Mouse (Mus musculus) c-Kit-positive CD71-positive TER-119-positive erythroid progenitor cells, embryonic 14.5 days (primary cell): ENCODE results near the gene Ppm1a.
A peak's percentile ranks its signal among the peaks of the same experiment; 100 is the strongest.

Source experiments
- DNase-seq: peaks from one replicate; pipeline ENCODE4 v3.0.0-alpha.2; 2013; ENCODE audit warnings: low spot score

Ppm1a gene

DNA sequence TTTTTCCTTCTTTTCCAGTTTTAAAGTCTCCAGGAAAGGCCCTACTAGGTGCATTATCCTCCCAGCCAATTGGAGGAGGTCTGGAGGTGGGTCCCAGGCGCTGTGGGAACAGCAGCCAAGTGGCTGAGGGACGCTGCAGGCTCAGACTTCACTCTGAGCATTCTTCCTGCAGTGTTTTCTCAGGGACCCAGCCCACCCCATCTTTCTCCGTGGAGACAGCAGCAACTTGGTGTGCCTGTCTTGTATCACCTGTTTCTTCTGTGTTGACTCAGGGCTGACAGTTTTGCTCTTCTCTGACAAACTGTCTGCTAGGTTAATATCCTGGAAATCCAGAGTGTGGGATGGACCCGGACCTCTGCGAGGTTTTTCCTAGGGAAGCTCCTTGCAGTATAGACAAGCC is 68.4 kb downstream of the Ppm1a start:
- no peak for DNase-seq

DNA sequence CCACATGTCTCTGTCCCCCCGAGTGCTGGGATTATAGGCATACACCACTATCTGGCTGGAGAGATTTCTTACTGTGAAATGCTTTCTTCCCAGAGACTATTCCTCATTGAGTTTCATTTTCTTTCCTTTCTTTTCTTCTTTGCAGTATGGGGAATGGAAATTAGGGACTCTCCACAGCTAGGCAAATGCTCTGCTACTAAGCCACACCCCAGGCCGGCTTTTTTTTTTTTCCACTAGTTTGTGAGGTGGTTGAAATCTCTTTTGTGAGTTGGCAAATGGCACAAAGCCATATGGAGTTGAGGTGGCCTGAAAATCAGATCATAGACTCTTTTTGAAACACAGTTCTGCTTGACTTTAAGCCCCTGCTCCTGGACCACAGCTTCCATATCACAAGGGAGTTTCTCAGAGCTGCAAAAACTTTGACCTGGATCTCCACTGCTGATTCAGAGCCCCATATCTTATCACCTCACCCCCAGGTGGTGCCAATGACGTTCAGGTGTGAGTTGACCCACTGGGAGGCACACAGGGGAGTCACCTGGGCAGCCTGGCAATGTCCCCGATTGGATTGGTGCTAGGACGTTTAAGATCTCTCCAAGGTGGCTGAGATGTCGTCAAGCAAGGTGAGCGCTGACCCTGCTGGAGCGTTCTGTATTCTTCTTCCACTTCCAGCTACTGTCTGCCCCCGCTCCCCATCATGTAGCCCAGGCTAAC is 71.7 kb downstream of the Ppm1a start:
- DNase-seq: no peak

DNA sequence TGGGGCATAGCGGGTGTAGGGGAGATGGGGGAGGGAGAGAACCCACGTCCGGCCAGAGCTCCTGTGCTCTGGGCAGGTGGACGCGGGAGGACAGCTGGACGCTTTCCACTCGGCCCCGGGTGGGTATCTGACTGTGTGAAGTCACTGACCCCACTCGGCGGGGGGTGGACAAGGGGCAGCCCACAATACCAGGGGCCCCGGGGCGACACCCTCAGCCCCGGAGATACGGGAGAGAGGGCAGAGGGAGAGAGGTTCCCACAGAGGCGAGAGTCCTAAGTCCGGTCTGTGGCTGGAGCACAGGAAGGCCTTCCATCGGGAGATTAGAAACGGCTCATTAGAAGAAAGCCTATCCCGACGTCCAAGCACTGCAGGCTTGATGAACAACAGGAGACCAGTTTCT is 72.5 kb downstream of the Ppm1a start:
- DNase-seq: no peak

DNA sequence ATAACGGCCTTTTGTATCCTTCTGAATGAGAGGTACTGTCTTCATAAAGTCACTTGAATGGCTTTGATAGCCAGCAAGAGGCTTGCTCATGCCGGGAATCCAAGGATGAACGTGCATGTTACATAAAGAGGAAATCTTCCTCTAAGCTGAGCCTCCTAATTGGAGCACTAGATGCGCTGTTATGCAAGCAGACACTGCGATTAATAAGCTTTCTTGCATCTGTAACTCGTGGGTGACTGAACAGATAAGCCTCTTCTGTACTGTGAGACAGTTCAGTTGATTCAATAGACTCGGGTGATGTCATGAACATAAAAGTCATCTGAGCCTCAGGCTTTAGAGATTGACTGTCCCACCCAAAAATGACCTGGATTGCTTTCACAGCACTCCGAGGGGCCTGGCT is 73.1 kb downstream of the Ppm1a start:
- DNase-seq: no peak

DNA sequence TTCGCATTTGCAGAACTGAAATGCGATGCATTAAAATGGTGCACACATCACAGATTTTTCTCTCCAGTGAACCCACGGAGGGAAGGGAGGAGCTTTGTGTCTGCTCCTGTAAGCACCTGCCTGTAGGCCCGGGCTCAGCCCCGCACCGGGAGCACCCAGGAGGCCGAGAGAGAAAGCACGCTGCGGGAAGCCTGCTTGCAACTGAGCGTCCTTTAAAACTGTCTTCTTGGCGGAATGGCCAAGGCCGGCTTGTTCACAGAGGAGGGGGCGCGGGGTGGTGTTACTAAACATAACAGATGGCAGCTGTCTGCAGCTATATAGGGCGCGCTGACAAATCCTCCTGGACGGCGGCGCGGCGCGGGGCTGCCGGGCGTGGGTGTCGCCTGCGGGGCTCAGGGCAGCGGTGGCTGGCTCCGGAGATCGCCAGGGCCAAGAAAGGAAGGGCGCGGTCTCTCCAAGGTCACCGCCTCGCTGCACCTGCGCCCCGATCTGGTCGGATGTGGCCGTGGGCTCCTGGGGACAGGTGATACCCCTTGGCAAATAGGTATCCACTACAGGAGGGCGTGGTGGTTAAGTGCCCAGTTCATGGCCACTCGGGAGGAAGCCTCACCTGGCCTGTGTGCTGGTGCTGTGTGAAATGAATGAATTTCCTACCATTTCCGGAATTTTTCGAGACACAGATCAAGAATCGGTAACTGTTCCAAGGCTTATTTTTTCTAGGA is 74.6 kb downstream of the Ppm1a start:
- DNase-seq: no peak

DNA sequence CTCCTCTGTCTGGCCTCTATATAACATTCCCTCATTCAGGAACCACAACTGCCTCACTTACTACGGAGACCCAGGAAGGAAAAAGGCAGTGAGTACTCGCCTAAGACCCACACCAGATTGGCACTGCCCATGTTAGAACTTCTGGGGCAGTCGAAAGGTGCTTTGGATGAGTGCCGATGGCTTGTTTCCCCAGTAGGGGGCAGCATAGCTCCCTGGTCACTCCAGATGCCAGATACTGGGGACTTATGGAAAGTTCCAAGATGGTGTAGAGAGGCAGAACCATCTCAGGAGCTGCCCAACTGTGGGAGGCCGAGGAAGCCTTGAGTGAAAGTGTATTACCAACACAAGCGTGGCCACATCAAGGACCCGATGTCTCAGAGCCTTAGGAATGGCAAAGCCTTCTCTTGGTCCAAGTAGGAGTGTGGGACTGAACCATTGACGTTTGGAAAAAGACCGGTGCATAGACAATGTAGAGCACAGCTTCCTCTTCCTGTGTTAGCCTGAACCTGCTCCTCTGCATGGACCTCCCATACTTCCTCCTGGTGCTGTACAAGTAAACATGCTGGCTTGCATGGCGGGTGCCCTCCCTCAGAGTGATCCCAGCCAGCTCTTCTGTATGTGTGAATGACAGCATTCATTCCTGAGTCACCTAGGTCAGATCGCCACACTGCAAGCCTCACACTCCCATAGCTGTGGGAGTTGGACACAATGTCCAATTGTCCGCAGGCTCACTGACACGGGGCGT is 77.7 kb downstream of the Ppm1a start:
- no peak for DNase-seq

DNA sequence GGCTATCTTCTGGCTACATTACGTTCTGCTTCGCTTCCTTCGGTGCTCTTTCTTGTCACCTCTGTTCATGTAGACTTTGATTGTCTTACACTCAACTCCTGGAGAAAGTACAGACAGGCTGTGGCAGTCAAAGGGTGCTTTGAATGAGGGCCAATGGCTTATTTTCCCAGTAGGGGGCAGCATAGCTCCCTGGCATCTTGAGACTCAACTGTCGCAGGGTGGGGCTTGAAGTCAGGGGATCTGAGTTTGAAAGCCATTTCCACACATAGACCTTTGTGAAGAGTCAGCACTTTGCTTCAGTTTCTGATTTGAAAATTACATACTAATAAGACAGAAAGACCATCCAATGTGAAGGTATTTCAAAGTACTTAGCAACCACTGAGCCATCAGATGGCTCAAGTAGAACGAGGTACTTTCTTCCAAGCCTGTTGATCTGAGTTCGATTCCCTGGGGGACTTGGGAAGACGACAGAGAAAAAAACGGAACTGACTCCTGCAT is 78.3 kb downstream of the Ppm1a start:
- no peak for DNase-seq

DNA sequence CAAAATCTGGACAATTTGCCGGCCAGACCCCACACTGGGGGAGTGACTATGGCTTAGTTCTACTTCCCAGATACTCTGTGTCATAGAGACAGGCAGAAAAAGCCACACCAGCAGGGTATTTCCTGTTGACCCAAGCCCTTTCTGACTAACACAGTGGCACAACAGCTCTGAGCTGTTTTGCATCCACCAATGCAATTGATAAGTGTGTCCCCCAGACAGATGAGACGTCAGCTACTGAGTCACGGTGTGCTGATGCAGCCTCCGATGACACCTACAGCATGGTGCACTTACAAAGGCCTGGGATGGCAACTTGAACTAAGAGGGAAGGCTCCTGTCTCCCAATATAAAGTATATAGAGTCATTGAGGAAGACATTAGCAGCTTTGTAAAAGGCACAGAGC is 80.0 kb downstream of the Ppm1a start:
- no peak for DNase-seq

DNA sequence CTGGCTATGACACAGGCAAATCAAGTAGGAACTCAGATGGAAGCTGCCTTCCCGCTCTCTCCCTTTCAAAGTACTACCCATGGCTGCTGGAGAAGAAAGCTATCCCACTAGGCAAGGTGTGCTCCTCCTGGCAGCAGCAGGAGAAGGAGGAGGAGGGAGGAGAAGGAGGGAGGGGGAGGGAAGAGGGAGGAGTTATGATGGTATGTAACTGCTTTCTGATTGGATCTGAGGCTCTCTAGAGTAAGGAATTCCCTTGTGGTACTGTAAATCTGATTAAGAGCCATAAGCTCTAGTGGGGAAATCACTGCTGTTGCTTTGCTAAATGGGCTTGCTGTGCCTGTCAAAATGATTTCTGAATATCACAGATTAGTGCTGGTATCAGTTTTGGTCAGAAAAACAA is 84.2 kb downstream of the Ppm1a start:
- no peak for DNase-seq

DNA sequence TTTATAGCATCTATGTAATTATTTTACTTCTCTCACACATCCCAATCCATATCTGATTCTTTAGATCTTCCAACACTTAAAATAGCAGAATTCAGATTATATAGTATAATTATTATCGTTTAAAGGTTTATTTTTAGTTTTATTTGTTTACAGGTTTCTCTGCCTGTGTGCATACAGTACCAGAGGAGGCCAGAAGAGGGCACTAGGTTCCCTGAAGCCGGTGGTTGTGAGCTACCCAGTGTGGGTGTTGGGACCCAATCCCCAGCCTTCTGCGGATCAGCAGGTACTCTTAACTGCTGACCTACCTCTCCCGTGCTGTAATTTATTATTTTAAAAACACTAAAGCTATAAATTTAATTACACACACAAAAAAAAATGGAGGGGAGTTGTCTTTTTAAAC is 85.9 kb downstream of the Ppm1a start:
- DNase-seq: no peak

DNA sequence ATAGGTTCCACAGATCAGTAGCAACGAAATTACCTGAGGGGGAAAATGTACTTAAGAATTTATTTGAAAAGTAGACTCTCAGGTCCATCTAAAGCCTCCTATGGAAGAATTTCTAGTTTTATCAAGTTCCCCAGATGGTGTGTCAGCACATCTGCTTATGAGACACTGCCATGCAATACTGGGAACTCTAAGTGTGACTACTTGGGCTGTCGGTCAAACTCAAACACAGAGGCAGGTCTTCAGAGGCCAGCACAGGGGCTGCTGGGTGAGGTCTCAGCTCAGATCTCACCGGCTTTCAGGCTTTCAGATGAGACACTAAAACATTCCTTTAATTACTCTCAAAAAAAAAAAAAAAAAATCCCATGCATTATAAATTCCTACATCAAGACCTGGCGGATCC is 86.3 kb downstream of the Ppm1a start:
- DNase-seq: no peak

DNA sequence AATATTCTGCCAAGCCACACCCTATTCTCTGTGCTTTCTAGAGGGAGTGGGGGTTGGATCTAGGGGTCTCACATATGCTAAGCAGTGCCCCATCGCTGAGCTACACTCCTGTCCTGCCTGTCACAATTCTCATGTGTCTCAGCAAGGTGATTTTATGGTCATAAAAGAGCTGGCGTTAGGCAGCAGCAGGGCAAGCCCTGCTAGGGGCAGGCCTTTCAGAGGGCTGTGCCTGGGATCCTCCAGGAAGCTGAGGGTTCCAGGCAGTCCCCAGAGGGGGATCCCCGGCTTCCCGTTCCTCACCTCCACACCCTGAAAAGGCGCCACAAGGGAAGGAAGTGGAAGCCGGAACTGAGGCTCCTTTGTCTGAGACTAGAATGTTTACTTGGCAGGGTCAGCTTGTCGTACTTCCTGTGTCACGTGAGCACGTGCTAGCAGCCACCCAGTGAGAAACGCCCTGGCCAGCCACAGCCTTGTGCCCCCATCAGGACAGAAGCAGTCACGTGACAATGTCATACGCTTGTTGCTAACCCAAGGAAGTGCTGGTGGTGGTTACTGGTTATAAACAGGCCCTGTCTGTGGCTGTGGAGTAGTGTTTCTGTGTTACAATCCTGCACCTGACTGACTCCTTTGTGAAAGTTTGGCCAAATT is 86.8 kb downstream of the Ppm1a start:
- peak; percentile 26 for DNase-seq

DNA sequence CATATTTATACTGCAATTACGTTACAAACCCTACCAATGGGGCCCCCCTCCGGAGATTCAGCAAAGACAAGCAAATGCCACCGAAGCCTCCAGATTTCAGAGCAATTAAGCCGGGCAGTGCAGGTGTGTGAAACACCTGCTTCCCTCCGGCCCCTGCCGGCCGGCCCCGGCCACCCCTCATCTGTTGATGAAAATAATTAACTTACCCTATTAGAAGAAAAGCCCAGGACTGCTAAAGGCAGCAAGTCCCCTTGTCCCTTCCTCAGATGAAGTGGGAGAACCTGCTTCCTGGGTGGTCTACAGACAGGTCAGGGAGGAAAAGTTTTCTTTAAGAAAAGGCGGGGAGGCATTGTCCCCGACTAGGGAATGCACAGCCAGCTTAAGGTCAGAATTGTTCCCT is 88.7 kb downstream of the Ppm1a start:
- DNase-seq: no peak

DNA sequence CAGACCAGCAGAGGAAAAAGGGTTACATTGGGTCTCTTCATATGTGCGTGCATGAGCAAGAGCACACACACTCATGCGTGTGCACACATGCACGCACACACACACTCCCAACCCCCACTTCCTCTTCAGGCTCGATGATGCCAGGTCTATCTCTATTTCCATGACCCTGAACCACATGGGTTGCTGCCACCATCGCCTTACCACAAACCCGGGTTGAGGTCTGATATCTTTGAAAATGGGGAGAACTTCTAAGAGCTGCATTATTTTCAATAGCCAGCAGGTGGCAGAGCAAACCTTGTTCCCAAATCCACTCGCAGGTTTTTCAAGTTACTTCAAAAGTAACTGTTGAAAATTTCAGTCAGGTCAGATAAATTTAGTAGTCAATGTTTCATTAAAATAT is 90.5 kb downstream of the Ppm1a start:
- peak; percentile 43 for DNase-seq
